Mouse (Mus musculus): ENCODE measurements around the gene Gtse1. TPM values are rescaled to one million over a fixed set of nuclear protein-coding genes. Genes with fewer than 3 reads are reported as not detected.

Gene Gtse1
- polyA plus RNA-seq, 1 experiment: 11.3 TPM

DNA sequence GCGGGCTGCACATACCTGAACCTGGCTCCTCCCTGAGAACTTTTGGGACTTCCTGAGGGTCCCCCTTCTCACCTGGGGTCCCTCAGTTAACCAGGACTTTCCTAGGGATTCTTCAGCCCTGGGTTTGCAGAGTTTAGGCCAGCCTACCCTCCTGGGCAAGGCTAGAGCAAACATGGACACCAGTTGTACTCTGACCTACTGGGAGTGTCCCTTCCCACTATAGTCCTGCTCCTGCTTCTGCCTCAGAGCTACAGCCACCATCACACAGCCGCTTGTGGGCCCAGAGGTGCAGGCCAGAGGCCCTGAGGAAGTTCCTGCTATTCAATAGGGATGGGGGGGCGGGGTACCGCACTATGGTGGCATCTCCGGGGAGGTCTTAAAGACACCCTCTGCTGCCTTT lies 30.1 kb upstream of the Gtse1 start:
- H3K27ac ChIP-seq (ENCODE audit: insufficient read depth, low read depth, low read length): no peak overlapping the region
- TF ChIP-seq POLR2A (IDR thresholded peaks at IDR 0.05; ENCODE audit: borderline replicate concordance, low read depth, low read length) (no peak), CTCF (IDR thresholded peaks at IDR 0.05; ENCODE audit: low read depth, low read length) (no peak)
- no peak overlapping the region for H3K4me3 ChIP-seq (ENCODE audit: insufficient read depth, low read length)
- peaks cover 8% of the 10 kb centered on the region; the same call in 1 of the 2 replicates for H3K4me1 ChIP-seq (ENCODE audit: control insufficient read depth, insufficient read depth, low read length)

DNA sequence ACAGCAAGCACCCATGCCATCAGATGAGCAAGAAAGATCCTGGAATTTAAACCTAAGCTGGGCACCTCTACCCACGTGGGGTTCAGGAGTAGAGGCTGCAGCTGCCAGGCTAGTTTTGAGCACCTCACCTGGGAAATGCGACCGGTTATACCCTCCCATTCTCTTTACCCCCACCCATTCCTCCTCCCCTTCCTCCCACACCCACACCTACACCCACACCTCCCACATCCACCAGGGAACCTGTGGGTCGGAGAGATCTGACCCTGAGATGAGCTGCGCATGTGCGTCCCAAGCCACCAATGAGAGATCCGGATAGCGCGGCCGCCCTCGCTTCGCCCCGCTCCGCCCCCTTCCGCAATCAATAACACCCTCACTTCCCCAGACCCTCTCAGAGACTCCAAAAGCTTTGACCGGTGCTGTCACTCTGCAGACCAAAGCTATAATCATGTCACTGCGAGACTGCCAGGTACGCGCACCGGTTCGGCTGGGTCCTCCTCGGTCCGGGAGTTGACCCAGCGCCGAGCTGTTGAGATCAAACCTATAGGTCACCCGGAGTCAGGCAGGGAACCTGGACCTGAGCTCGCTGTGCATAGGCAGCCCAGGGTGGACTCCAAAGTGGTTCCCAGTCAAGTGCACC lies 27.5 kb upstream of the Gtse1 start, which contains the start of gene Ttc38:
Gene Ttc38, plus strand, starts transcription at position 353 of the 637 bp plus-strand sequence.
- H3K27ac ChIP-seq (ENCODE audit: insufficient read depth, low read depth, low read length): 0 out of 2 replicates have a peak within 1 kb of the TSS, but pooled peaks have one; percentile 19
- peaks cover 8% of the 10 kb centered on the region; the same call in 1 of the 2 replicates for H3K4me1 ChIP-seq (ENCODE audit: control insufficient read depth, insufficient read depth, low read length)
- TF ChIP-seq CTCF (IDR thresholded peaks at IDR 0.05; ENCODE audit: low read depth, low read length) (no peak), POLR2A (IDR thresholded peaks at IDR 0.05; ENCODE audit: borderline replicate concordance, low read depth, low read length) (no peak; the same call in 1 of the 2 replicates)
- peak within 1 kb of the TSS; percentile 90 for H3K4me3 ChIP-seq (ENCODE audit: insufficient read depth, low read length)

DNA sequence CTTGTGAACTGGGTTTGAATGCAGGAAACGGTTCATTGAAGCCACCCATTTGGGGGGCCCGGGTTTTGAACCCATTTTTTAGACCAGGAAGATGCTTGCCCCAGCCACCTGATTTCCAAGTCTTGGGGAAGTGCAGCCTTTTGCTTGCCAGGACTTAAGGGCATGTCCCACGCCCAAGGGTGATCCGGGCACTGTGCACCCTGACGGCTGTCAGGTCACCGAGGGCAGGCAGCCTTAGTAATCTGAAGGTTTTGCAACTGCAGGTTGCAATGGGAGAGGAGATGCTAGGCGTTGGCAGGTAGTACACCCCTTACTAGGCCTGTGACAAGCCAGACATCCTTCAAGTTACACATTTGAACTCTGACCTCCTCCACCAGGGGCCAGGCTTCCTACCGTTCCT lies 26.9 kb upstream of the Gtse1 start:
- Histone ChIP-seq H3K4me1 (ENCODE audit: control insufficient read depth, insufficient read depth, low read length) (peaks cover 8% of the 10 kb centered on the region; the same call in 1 of the 2 replicates), H3K4me3 (ENCODE audit: insufficient read depth, low read length) (peak overlapping the region; percentile 90), H3K27ac (ENCODE audit: insufficient read depth, low read depth, low read length) (no peak overlapping the region)
- TF ChIP-seq POLR2A (IDR thresholded peaks at IDR 0.05; ENCODE audit: borderline replicate concordance, low read depth, low read length) (no peak), CTCF (IDR thresholded peaks at IDR 0.05; ENCODE audit: low read depth, low read length) (no peak)

DNA sequence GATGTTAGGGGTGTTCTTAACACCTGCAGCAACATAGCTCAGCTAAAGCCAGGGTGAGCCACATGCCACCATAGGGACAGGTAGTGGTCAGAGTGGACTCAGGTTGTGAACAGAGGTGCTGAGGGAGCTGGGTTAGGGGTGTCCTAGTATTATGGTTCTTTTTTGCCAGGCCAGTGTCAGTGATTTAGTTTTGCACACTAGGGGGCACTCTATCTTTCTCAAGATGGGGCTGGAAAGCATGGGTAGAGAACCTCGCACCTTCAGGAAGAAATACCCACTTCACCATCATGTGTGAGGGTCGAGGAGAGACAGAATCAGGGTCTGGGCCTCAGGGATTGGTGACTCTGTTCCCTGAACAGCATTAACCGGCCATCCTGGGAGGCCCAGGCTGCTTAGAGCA lies 24.2 kb upstream of the Gtse1 start:
- TF ChIP-seq CTCF (IDR thresholded peaks at IDR 0.05; ENCODE audit: low read depth, low read length) (peak; percentile 28), POLR2A (IDR thresholded peaks at IDR 0.05; ENCODE audit: borderline replicate concordance, low read depth, low read length) (no peak)
- H3K27ac ChIP-seq (ENCODE audit: insufficient read depth, low read depth, low read length): no peak overlapping the region
- peaks cover 8% of the 10 kb centered on the region; the same call in 1 of the 2 replicates for H3K4me1 ChIP-seq (ENCODE audit: control insufficient read depth, insufficient read depth, low read length)
- H3K4me3 ChIP-seq (ENCODE audit: insufficient read depth, low read length): no peak overlapping the region

DNA sequence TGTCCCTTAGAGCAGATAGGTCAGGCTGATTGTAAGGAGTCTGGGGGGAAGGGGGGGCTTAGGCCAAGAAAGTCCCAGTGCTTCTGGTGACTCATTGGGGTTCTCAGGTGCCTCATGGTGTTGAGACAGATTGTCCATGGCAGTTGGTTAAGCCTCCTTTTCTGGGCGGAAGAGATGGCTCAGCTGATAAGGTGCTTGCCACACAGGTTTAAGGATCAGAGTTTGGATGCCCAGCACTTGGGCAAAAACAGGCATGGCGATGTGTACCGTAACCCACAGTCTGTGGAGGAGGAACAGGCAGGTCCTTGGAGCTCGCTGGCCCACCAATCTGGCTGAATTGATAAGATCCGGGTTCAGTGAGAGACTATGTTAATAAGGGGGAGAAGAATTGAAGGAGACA lies 22.7 kb upstream of the Gtse1 start:
- peaks cover 5% of the 10 kb centered on the region; the same call in 1 of the 2 replicates for H3K4me1 ChIP-seq (ENCODE audit: control insufficient read depth, insufficient read depth, low read length)
- no peak overlapping the region for H3K4me3 ChIP-seq (ENCODE audit: insufficient read depth, low read length)
- no peak overlapping the region for H3K27ac ChIP-seq (ENCODE audit: insufficient read depth, low read depth, low read length)
- TF ChIP-seq POLR2A (IDR thresholded peaks at IDR 0.05; ENCODE audit: borderline replicate concordance, low read depth, low read length) (no peak), CTCF (IDR thresholded peaks at IDR 0.05; ENCODE audit: low read depth, low read length) (no peak)

DNA sequence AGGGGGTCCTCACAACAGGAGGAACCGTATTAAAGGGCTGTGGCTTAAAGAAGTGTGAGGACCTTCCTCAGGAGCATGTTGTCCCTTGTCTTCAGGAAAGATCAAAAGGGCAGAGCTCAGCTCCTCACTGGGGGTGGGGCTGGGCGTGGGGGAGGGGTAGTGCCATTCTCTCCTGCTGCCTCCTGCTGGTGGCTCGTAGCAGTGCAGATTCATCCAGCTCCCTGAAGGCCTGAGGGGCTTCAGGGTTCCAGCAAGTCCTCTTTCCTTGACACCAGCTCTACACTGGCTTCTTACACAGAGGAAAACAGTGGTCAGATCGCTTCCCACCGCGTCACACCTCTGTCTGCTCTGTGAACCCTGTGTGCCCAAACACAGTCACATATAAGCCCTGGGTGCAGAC lies 18.6 kb upstream of the Gtse1 start:
- no peak overlapping the region for H3K4me3 ChIP-seq (ENCODE audit: insufficient read depth, low read length)
- no peak for TF ChIP-seq POLR2A (IDR thresholded peaks at IDR 0.05; ENCODE audit: borderline replicate concordance, low read depth, low read length)
- peak; percentile 6 for TF ChIP-seq CTCF (IDR thresholded peaks at IDR 0.05; ENCODE audit: low read depth, low read length)
- H3K27ac ChIP-seq (ENCODE audit: insufficient read depth, low read depth, low read length): no peak overlapping the region
- H3K4me1 ChIP-seq (ENCODE audit: control insufficient read depth, insufficient read depth, low read length): no peaks in the 10 kb centered on the region

DNA sequence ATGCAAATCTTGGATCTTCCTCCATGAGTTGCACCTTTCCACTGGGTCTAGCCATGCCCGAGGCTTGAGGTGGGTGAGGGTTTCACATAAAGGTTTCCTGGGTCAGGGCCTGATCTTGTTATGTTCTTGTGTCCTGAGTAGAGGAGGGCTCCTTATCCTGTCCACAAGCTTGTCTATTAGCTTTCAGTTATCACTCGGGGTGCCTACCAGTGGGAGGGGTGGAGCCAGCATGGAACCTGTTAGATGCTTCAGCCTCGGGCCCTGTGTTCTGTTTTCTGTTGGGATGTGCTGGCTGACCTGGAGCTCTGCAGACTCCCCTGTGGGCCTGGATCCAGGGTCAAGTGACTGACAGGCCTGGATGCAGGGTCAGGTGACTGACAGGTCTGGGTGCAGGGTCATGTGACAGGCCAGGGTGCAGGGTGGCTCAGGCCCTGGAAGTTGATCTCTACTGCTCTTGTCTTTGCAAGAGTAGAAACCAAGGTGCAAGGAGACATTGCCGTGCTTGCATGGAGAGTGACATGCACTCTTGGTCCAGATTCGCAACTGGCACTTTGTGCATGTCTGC lies 17.7 kb upstream of the Gtse1 start:
- TF ChIP-seq CTCF (IDR thresholded peaks at IDR 0.05; ENCODE audit: low read depth, low read length) (no peak), POLR2A (IDR thresholded peaks at IDR 0.05; ENCODE audit: borderline replicate concordance, low read depth, low read length) (no peak)

DNA sequence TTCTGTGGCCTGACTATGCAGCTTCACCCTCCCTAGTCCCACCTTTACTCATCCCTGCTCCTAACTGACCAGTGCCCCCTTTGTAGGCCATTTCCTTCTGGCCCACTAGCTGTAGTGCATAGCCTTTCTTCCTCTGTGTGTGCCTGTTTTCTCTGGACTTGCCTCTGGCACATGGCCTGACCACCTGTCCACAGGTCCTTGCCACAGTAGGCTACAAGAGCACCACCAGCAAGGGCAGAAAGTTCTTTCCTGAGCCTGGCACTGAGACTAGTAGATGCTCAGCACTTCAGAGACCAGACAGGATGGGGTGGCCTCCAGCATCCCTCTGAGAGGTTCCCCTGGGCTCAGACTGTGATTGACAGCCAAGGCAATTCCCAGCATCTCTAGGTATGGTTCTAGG lies 14.5 kb upstream of the Gtse1 start:
- no peak for TF ChIP-seq POLR2A (IDR thresholded peaks at IDR 0.05; ENCODE audit: borderline replicate concordance, low read depth, low read length)
- no peak for TF ChIP-seq CTCF (IDR thresholded peaks at IDR 0.05; ENCODE audit: low read depth, low read length)
- Histone ChIP-seq H3K27ac (ENCODE audit: insufficient read depth, low read depth, low read length) (no peak overlapping the region), H3K4me3 (ENCODE audit: insufficient read depth, low read length) (no peak overlapping the region), H3K4me1 (ENCODE audit: control insufficient read depth, insufficient read depth, low read length) (no peaks in the 10 kb centered on the region)

More for the DNA sequence above, 17.7 kb upstream of the Gtse1 start:
- no peak overlapping the region for H3K4me3 ChIP-seq (ENCODE audit: insufficient read depth, low read length)
- no peak overlapping the region for H3K27ac ChIP-seq (ENCODE audit: insufficient read depth, low read depth, low read length)
- H3K4me1 ChIP-seq (ENCODE audit: control insufficient read depth, insufficient read depth, low read length): no peaks in the 10 kb centered on the region

DNA sequence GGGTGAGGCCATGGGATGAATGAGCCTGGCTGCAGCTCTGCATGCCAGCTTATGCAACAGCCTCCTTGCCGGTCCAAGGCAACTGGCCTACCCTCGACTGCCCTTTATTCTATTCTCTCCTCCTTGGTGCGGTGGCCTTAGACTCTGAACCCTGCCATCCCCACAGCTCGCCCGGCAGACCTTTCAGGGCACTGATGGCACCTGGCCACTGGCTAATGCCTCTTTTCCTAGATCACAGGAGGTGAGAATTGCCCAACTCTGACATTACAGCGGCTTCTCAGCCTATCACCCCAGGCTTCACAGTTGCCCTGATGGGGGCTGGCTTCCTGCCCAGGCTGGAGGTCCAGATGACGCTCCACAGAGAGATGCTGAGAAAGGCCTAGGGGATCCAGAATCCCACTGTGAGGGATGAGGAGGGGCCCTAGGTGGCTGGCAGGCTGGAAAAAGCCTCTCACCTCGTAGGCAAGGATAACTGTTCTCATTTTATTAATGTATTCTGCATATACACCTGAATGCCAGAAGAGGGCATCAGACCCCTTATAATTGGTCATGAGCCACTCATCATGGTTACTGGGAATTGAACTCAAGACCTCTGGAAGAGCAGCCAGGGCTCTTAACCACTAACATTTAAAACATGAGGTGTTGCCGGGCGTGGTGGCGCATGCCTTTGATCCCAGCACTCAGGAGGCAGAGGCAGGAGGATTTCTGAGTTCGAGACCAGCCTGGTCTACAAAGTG lies 7.7 kb upstream of the Gtse1 start:
- no peak overlapping the region for H3K4me3 ChIP-seq (ENCODE audit: insufficient read depth, low read length)
- no peak for TF ChIP-seq CTCF (IDR thresholded peaks at IDR 0.05; ENCODE audit: low read depth, low read length)
- TF ChIP-seq POLR2A (IDR thresholded peaks at IDR 0.05; ENCODE audit: borderline replicate concordance, low read depth, low read length): no peak
- no peaks in the 10 kb centered on the region for H3K4me1 ChIP-seq (ENCODE audit: control insufficient read depth, insufficient read depth, low read length)
- no peak overlapping the region for H3K27ac ChIP-seq (ENCODE audit: insufficient read depth, low read depth, low read length)
